Mouse (Mus musculus) stomach, postnatal 0 days (tissue): ENCODE measurements at regions not wholly inside any gene's neighbourhood (a gene's known extent, or its start where the extent isn't known, plus 50 kb on each side); places are given as distances from the start of the nearest gene placed in this dataset.

ENCODE experiments used
- ATAC-seq: fragments of 200-750 bp; cut with Nextera tagmentation; 2 replicates; pipeline ENCODE4 v1.8.0; 2017; ENCODE audit not compliant: low FRiP score, low TSS enrichment
- DNase-seq: peaks from one replicate; pipeline ENCODE4 v3.0.0-alpha.2; 2016; ENCODE audit warnings: low spot score
- H3K27ac ChIP-seq: fragments of 300-500 bp; sonication (generic); replicated peaks from 2 replicates; pipeline ENCODE4 v1.5.1; 2014; ENCODE audit warnings: mild to moderate bottlenecking, control low read depth
- H3K27me3 ChIP-seq: fragments of 300-500 bp; sonication (generic); 2 replicates; pipeline ENCODE4 v1.6.1; 2014; ENCODE audit warnings: low read length; ENCODE audit not compliant: control insufficient read depth, insufficient read depth
- H3K36me3 ChIP-seq: fragments of 300-500 bp; sonication (generic); 2 replicates; pipeline ENCODE4 v1.6.1; 2014; ENCODE audit warnings: low read length, mixed read lengths; ENCODE audit not compliant: control insufficient read depth, insufficient read depth
- H3K4me1 ChIP-seq: fragments of 300-500 bp; sonication (generic); replicated peaks from 2 replicates; pipeline ENCODE4 v1.6.1; 2014; ENCODE audit warnings: antibody characterized with exemption; ENCODE audit not compliant: control insufficient read depth, insufficient read depth
- H3K4me2 ChIP-seq: fragments of 300-500 bp; sonication (generic); replicated peaks from 2 replicates; pipeline ENCODE4 v1.6.1; 2014; ENCODE audit warnings: low read depth, mild to moderate bottlenecking, control low read depth, moderate library complexity
- H3K4me3 ChIP-seq: fragments of 300-500 bp; sonication (generic); 2 replicates; pipeline ENCODE4 v1.5.1; 2014; ENCODE audit warnings: low read depth, low read length, control low read depth
- H3K9ac ChIP-seq: fragments of 300-500 bp; sonication (generic); 2 replicates; pipeline ENCODE4 v1.6.1; 2014; ENCODE audit warnings: mild to moderate bottlenecking, low read length, control low read depth, mixed read lengths
- H3K9me3 ChIP-seq: fragments of 300-500 bp; sonication (generic); 2 replicates; pipeline ENCODE4 v1.6.1; 2016; ENCODE audit warnings: low read length; ENCODE audit not compliant: control insufficient read depth
- CTCF ChIP-seq: IDR thresholded peaks from 2 replicates; pipeline ENCODE4 v1.5.1; 2016; ENCODE audit warnings: antibody characterized with exemption, low read depth, mild to moderate bottlenecking, moderate library complexity
- EP300 ChIP-seq: optimal IDR thresholded peaks from 2 replicates; pipeline ENCODE3; 2016; ENCODE audit warnings: antibody characterized with exemption
- WGBS: fragments of 180-500 bp; shearing (Covaris S2); extraction: QIAGEN DNeasy Blood & Tissue Kit; methylation state at CpG from one replicate; pipeline ENCODE4 v1.1.7; 2014; 5-methylcytosine and 5-hydroxymethylcytosine counted together

- Histone ChIP-seq H3K4me1 (no peaks in the 10 kb centered on the region), H3K9ac (no peak overlapping the region), H3K36me3 (no peaks in the 10 kb centered on the region), H3K27me3 (no peaks in the 10 kb centered on the region), H3K9me3 (no peaks in the 10 kb centered on the region), H3K4me2 (no peak overlapping the region), H3K27ac (no peak overlapping the region), H3K4me3 (no peak overlapping the region)
- TF ChIP-seq EP300: no peak
- no peak for TF ChIP-seq CTCF
- WGBS: 85% methylated on average over 2 of the region's 2 CpGs
- ATAC-seq: no peak
- no peak for DNase-seq
These were observed 376.6 kb upstream of the Cobl start for GRCm38 (mm10) chr11:12841393-12841792.

GRCm38 (mm10) chr11:12837920-12838319 is 373.2 kb upstream of the Cobl start:
- Histone ChIP-seq H3K27me3 (no peaks in the 10 kb centered on the region), H3K4me1 (no peaks in the 10 kb centered on the region), H3K9me3 (no peaks in the 10 kb centered on the region), H3K36me3 (no peaks in the 10 kb centered on the region), H3K27ac (no peak overlapping the region), H3K9ac (no peak overlapping the region), H3K4me3 (no peak overlapping the region), H3K4me2 (no peak overlapping the region)
- no peak for ATAC-seq
- DNase-seq: no peak
- WGBS: 65% methylated on average over 2 of the region's 2 CpGs
- no peak for TF ChIP-seq CTCF
- no peak for TF ChIP-seq EP300

- Histone ChIP-seq H3K27me3 (no peaks in the 10 kb centered on the region), H3K4me1 (no peaks in the 10 kb centered on the region), H3K36me3 (no peaks in the 10 kb centered on the region), H3K4me2 (no peak overlapping the region), H3K4me3 (no peak overlapping the region), H3K9me3 (no peaks in the 10 kb centered on the region), H3K27ac (no peak overlapping the region), H3K9ac (no peak overlapping the region)
- no peak for TF ChIP-seq EP300
- TF ChIP-seq CTCF: no peak
- WGBS: 39% methylated on average over 2 of the region's 2 CpGs
- ATAC-seq: no peak
- no peak for DNase-seq
These were observed 372.6 kb upstream of the Cobl start for GRCm38 (mm10) chr11:12837387-12837786.

GRCm38 (mm10) chr11:12836387-12836786 is 371.6 kb upstream of the Cobl start:
- ATAC-seq: no peak
- H3K27ac ChIP-seq: no peak overlapping the region
- H3K36me3 ChIP-seq: no peaks in the 10 kb centered on the region
- H3K27me3 ChIP-seq: no peaks in the 10 kb centered on the region
- DNase-seq: no peak
- H3K4me1 ChIP-seq: no peaks in the 10 kb centered on the region
- no peak overlapping the region for H3K4me3 ChIP-seq
- no peaks in the 10 kb centered on the region for H3K9me3 ChIP-seq
- H3K4me2 ChIP-seq: no peak overlapping the region
- H3K9ac ChIP-seq: no peak overlapping the region
- no peak for TF ChIP-seq CTCF
- TF ChIP-seq EP300: no peak

- Histone ChIP-seq H3K9ac (no peak overlapping the region), H3K27me3 (no peaks in the 10 kb centered on the region), H3K36me3 (no peaks in the 10 kb centered on the region), H3K4me1 (no peaks in the 10 kb centered on the region), H3K4me2 (no peak overlapping the region), H3K4me3 (no peak overlapping the region), H3K27ac (no peak overlapping the region), H3K9me3 (no peaks in the 10 kb centered on the region)
- TF ChIP-seq CTCF (no peak), EP300 (no peak)
- DNase-seq: no peak
- no peak for ATAC-seq
These were observed 347.3 kb upstream of the Cobl start for GRCm38 (mm10) chr11:12812021-12812420.

GRCm38 (mm10) chr11:12810949-12811881 is 346.5 kb upstream of the Cobl start:
- TF ChIP-seq CTCF: peak; percentile 86
- no peak for TF ChIP-seq EP300
- Histone ChIP-seq H3K4me3 (no peak overlapping the region), H3K4me2 (peak overlapping the region; percentile 28; the same call in 1 of the 2 replicates), H3K9me3 (no peaks in the 10 kb centered on the region), H3K36me3 (no peaks in the 10 kb centered on the region), H3K9ac (no peak overlapping the region), H3K27ac (no peak overlapping the region), H3K27me3 (no peaks in the 10 kb centered on the region), H3K4me1 (no peaks in the 10 kb centered on the region)
- peak; percentile 76 for ATAC-seq
- WGBS: 33% methylated on average over 11 of the region's 11 CpGs
- peak; percentile 78 for DNase-seq
